Mouse (Mus musculus) bone marrow macrophage, adult 2 months (primary cell): ENCODE measurements around the gene Neu3.
"Not testable (repeated sequence)": the region's sequence is repeated elsewhere in the genome, so short reads cannot be mapped to it uniquely, and the experiment has no call there.

Experiments
- CTCF ChIP-seq: IDR thresholded peaks from 2 replicates; pipeline ENCODE4 v1.5.1; 2012; ENCODE audit warnings: low read depth, mild to moderate bottlenecking, low read length, moderate library complexity
- POLR2A ChIP-seq: IDR thresholded peaks from 2 replicates; pipeline ENCODE4 v1.6.1; 2012; ENCODE audit warnings: mild to moderate bottlenecking, low read depth, low read length, borderline replicate concordance

GRCm38 (mm10) chr7:99804033-99804432 lies 24.2 kb downstream of the Neu3 start:
- TF ChIP-seq CTCF, POLR2A: not testable (repeated sequence)
